Mouse (Mus musculus): ENCODE data around the gene Sipa1.

The Sipa1 gene

DNA sequence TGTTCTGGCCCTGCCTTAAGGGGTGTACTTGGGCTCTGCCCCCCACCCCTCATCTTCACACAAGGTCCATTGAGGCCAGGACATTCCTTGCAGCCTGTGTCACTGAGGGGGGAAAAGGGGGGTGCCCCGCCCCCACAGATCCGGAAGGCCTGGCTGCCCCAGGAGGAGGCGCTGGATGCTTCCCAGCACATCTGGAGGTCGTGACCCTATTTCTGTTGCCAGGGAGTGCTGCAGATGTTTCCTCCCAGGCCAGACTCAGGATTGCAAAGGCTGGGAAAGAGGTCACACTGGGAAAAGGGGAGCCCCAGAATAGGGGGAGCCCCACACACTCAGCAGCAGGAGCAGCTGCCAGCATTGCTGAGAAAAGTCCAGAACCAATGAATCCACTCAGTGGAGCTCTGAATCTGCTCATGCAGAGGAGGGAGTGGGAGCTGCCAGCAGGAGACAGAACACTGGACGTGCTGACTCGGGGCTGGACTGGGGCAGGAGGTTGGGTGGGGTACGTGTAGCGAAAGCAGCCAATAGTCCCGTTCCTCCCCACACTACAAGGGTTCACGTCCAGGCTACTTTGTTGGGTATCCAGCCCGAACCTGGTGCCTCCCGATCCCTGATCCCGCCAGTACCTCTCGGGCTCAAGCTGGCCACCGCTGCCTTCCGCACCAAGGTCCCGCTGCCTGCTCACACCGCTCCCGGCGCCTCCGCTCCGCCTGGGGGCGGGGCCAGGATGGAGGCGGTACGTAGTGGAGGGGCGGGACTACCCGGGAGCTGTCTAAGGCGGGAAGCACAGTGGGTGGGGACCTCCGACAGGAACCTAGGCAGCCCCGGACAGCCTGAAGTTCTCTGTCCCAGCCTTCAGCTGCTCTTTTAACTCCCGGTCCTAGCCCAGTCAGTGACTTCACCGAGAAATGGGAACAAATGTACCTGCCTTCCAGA lies at the start of gene Sipa1:
Gene Sipa1 (minus strand): TSS at position 727 of the 933 bp plus-strand sequence.
- in situ Hi-C loops (cut with MboI, MseI): loop anchor here (10.0 kb wide), 1 partner anchor 62 kb away; the partner anchor contains the start of genes Ehbp1l1 and Fam89b

DNA sequence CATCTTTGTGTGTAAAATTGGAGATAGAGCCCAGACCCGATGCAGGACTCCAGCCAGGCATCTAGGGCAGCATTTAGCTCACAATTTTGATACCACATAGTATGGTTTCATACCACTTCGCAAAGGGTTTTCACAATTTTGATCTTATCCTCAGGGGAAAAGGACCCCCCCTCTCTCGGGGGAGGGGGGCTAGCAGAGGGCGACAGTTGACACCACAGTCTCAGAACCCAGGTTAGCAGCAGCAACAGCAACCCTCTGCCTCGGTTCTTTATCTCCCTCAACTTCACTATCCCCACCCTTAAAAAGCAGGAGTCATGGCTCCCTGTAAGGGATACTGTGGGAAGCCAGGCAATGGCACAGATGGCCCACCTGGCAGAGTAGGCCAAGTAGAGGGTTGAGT lies 49.7 kb upstream of the Sipa1 start:
- in situ Hi-C loops (cut with MboI, MseI): no loop called here

DNA sequence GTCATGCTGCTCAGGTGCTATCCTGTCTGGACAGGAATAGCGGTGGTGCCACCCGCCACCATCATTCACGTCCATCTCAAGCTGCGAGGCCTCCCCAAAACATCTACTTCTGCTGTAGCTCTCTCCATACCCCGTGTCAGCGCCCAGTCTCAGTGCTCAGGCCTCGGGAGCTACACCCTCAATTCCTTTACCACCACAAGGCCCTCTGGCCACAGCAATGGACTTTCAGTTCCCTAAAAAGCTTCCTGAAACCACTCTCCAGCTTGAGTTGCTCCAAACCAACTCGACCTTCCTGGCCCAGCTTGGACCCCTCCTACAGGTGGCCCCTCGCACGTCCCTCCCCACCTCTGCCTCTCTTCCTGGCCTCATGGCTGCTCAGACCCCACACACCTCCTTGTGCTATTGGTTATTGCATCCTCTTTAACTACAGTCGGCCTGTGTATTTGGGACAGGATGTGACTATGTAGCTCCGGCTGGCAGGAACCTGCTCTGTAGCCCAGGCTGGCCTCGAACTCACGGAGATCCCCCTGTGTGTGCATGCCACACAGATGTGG lies 48.5 kb upstream of the Sipa1 start:
- in situ Hi-C loops (cut with MboI, MseI): no loop called here

DNA sequence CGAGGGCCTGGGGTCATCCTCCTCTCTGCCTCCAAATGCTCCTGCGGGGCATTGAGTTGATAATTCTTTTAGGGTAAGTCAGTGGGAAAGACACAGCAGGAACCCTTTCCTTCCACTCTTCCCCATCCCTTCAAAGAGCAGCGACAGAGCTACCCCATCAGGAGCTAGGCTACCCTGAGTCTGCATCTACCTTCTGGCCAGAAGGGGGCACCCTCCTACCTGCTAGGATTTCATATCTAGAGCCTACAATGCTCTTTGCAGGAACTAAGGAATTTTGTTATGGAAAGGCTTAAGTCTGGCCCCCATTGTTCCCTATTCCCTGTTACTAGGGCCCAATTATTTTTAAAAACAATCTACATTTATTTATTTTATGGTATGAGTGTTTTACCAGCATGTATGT lies 47.7 kb upstream of the Sipa1 start:
- in situ Hi-C loops (cut with MboI, MseI): no loop called here

GRCm38 (mm10) chr19:5710581-5710980 lies 47.1 kb upstream of the Sipa1 start:
- in situ Hi-C loops (cut with MboI, MseI): no loop called here

GRCm38 (mm10) chr19:5710068-5710467 lies 46.6 kb upstream of the Sipa1 start:
- in situ Hi-C loops (cut with MboI, MseI): no loop called here

GRCm38 (mm10) chr19:5704801-5705571 lies 41.5 kb upstream of the Sipa1 start:
- in situ Hi-C loops (cut with MboI, MseI): loop anchor here (5.0 kb wide), 1 partner anchor 38 kb away; no protein-coding TSS in a partner anchor

DNA sequence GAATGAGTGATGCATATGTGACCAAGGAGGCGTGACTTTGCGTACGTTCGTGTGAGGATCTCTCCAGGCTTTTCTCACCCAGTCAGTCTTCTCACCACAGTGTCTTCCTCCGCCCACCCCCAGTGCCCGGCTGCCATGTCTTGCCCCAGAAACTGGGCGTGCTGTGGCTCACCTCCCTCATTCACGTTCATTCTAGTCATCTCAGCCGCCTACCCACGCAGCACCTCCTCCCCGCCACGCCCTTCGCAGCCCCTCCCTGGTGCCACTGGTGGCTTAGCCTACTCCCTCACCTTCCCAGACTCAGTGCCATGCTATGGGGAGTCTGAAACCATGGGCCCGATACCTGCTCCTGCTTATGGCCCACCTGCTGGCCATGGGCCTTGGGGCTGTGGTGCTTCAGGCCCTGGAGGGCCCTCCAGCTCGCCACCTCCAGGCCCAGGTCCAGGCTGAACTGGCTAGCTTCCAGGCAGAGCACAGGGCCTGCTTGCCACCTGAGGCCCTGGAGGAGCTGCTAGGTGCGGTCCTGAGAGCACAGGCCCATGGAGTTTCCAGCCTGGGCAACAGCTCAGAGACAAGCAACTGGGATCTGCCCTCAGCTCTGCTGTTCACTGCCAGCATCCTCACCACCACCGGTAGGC lies 40.8 kb upstream of the Sipa1 start, which contains the start of gene Kcnk7:
Gene Kcnk7 (plus strand): TSS at position 205 of the 638 bp plus-strand sequence.
- in situ Hi-C loops (cut with MboI, MseI): loop anchor here (5.0 kb wide), 1 partner anchor 37 kb away; no protein-coding TSS in a partner anchor

GRCm38 (mm10) chr19:5695849-5696462 lies 32.4 kb upstream of the Sipa1 start:
- in situ Hi-C loops (cut with MboI, MseI): no loop called here

- in situ Hi-C loops (cut with MboI, MseI): no loop called here
Observed at GRCm38 (mm10) chr19:5693801-5694200, 30.3 kb upstream of the Sipa1 start.

DNA sequence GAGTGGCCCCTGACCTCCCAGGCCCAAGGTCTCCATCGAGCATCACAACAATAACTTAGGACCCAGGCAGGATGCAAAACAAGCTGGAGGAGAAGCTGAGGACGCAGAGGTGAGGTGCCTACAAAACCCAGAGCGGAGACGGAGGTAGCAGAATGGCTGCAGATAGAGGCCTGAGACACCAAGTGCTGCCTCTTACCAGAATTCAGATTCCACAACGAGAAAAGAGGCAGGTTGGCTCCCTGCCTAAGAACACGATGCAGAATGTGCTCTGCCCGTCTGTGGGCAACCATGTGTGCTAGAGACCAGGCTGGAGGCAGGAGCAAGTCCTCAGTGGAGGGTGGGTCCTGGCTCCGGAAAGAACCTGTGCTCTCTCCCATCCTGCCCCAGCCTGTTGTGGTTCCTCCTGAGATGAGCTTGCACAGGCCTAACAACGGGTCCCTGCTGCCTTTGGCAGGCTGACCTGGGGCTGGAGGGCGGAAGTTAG lies 29.4 kb upstream of the Sipa1 start:
- in situ Hi-C loops (cut with MboI, MseI): no loop called here

DNA sequence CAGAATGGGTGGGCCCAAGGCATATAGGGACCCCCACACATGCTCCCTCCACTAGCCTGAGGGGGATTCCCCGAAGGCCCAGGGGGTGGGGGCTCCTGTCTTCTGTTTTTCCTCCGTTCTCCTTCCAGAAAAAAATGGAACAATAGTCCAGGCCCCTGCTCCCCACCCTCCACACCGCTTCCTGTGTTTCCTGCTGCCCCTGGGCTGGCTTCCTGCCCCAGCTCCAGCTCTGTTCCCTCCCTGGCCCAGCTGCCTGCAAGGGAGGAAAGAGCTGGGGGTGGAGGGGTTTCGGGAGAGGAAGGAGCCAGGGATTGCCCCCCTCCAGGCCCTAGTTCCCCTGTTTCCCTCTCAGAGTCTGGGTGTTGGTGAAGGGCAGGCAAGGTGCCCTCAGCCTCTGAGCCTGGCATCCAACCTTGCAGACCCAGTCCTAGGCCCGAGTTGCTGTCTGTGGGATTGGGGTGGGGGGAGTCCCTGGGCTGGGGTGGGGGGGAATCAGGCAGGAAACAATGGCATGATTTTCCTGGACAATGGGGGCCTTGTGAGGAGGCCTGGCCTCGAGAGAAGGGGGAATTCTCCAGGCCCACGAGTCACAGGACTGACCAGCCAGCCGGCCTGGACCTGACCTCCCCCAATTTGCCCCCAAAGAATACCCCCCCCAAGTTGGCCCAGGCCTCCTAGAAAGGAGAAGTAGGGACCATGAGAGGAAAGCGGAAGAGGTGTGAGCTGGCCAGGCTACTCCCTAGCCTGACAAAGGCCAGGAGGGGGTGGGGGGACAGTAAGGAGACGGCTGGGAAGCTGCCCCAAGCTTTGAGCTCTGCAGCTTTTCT lies 28.8 kb upstream of the Sipa1 start:
- in situ Hi-C loops (cut with MboI, MseI): no loop called here

GRCm38 (mm10) chr19:5691601-5692000 lies 28.1 kb upstream of the Sipa1 start:
- in situ Hi-C loops (cut with MboI, MseI): no loop called here

- in situ Hi-C loops (cut with MboI, MseI): no loop called here
Observed at GRCm38 (mm10) chr19:5690343-5690735, 26.8 kb upstream of the Sipa1 start.

DNA sequence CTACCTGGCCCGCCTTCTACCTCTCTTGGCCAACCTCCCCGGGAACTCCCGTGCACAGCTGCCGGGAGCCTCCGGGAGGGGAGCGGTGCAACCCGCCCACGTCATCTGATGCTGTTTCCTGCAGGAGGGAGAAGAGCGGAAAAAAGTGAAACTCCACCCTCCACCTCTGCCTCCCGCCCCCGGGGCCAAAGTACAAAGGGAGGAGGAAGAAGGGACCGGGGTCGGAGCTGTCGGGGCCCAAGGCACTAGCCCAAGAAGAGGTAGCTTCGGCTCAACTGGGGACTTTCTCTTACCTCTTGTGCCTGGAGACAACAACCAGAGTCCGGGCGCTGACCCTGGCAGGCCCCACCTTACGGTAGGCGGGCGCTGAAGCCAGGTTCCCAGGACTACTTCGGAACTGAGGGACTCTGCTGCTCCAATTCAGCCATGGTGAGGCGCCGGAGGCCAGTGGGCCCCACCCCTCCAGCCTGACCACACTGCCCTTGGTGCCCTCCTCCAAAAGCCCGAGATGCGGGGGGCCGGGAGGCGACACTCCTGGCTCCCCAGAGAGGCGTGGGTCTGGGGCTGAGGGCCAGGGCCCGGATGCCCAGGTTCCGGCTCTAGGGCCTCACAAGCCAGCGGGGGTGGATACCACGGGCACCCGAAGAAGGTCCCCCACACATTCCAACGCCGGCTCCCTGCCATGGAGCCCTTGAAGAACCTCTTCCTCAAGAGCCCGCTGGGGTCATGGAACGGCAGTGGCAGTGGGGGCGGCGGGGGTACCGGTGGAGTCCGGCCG lies 26.2 kb upstream of the Sipa1 start:
- in situ Hi-C loops (cut with MboI, MseI): no loop called here

DNA sequence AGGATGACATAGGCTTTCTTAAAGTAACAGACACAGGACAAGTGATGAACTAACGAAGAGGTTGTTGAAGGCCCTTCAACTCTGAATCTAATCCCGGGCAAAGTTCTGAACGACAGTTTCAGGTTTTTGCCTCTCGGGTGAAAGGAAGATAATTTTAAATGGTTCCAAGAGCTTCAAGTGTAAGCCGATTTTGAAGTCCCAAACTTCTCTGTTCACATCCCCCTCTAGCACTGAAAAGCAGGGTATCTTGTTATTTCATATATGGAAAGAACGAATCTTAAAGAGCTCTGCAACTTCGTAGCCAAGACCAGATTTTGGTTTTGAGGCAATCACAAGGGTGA lies 25.6 kb upstream of the Sipa1 start:
- in situ Hi-C loops (cut with MboI, MseI): no loop called here

GRCm38 (mm10) chr19:5688200-5689087 lies 24.9 kb upstream of the Sipa1 start, which contains the start of the genes Map3k11 and Pcnx3:
Map3k11 (plus strand) TSS chr19:5688742.
Pcnx3 (minus strand) TSS chr19:5688908.
- in situ Hi-C loops (cut with MboI, MseI): no loop called here

- in situ Hi-C loops (cut with MboI, MseI): no loop called here
Observed at GRCm38 (mm10) chr19:5687738-5688137, 24.2 kb upstream of the Sipa1 start.
